Mouse (Mus musculus) lung, adult 2 months (tissue): ENCODE results near the gene Mmd2.

Experiments
- CTCF ChIP-seq: fragments of 200-500 bp; IDR thresholded peaks from 2 replicates; pipeline ENCODE4 v1.5.1; 2011; ENCODE audit warnings: mild to moderate bottlenecking, low read length, control low read depth; ENCODE audit not compliant: insufficient read depth
- POLR2A ChIP-seq: fragments of 200-500 bp; IDR thresholded peaks from 2 replicates; pipeline ENCODE4 v1.6.1; 2011; ENCODE audit warnings: low read depth, mild to moderate bottlenecking, control low read depth, low read length, borderline replicate concordance; ENCODE audit errors: extremely low read depth

DNA sequence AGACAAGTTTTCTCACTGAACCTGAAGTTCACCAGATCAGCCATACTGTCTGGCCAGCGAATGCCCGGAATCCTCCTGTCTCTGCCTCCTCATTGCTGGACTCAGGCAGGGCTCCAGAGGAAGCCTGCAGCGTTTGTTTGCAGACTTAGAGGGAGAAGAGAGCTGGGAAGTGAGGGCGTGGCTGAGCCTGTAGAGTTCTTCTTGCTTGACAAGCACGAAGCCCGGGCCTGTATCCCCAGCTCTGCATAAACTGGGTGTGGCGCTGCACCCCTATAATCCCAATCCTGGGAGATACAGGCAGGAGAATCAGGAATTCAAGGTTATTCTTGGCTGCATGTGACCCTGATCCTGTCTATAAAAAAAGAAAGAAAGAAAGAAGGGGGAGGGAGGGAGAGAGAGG lies 48.3 kb downstream of the Mmd2 start:
- TF ChIP-seq CTCF (no peak), POLR2A (no peak)
